11 mouse cellular contexts compared by ENCODE assay signal in the genomic region with DNA sequence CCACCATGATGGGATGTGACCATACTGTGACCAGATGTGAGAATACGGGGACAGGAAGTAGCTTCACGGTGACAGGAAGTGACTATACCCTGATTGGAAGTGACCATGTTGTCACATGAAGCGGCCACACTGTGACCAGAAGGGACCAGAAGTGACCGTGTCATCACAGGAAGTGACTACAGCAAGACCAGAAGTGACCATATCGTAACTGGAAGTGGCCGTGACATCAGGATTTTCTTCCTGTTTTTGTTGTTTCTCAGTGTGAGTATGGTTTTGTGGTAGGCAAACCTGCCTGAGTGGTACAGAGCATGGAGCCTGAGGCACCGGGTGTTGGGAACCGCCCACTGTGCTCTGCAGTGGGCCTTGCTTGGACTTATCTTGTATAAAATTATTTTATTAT.
DNase-seq lines count a peak whose midpoint lies in the region; ATAC-seq lines count a peak whose summit lies in the region.
"Had no signal": no experiment of that assay in that cellular context is flagged by ENCODE, and none has a peak within 500 bp of the region (broad histone marks: within the 10 kb centered on the region; RNA-seq: fewer than 3 reads in every experiment).

No protein-coding gene starts in this region.

- no peaks in the 10 kb centered on the region for H3K36me3 ChIP-seq in midbrain, embryonic 11.5 days (ENCODE audit: control insufficient read depth, insufficient read depth, low read length)
- H3K36me3 ChIP-seq in midbrain, embryonic 13.5 days = no peaks in the 10 kb centered on the region
- no peaks in the 10 kb centered on the region for H3K36me3 ChIP-seq in kidney, embryonic 16.5 days (ENCODE audit: insufficient read depth, low read length)
- H3K36me3 ChIP-seq: heart, embryonic 13.5 days; limb, embryonic 13.5 days; stomach, embryonic 15.5 days had no signal

- no peaks in the 10 kb centered on the region for H3K4me1 ChIP-seq in midbrain, embryonic 11.5 days (ENCODE audit: control insufficient read depth, insufficient read depth, low read length)
- H3K4me1 ChIP-seq in midbrain, embryonic 13.5 days (replicated peaks) = no peaks in the 10 kb centered on the region
- no peaks in the 10 kb centered on the region for H3K4me1 ChIP-seq in kidney, embryonic 16.5 days (ENCODE audit: insufficient read depth, low read length)
- H3K4me1 ChIP-seq: heart, embryonic 13.5 days; limb, embryonic 13.5 days; stomach, embryonic 15.5 days had no signal

- DNase-seq in cerebellum, adult 9-10 months = peak; percentile 19
- DNase-seq in cerebellum, adult 11 months = no peak
- peak; percentile 82 for DNase-seq in midbrain, embryonic 11.5 days (ENCODE audit: low spot score, missing footprints)
- peak; percentile 47 for DNase-seq in embryo, embryonic 10.5 days (ENCODE audit: low spot score)
- DNase-seq in naive thymus-derived CD4-positive, alpha-beta T cell, adult 2 months (ENCODE audit: low read depth) = peak; percentile 34
- DNase-seq in layer of hippocampus, postnatal 36 days = no peak

- H3K4me2 ChIP-seq in midbrain, embryonic 11.5 days = no peak overlapping the region
- H3K4me2 ChIP-seq in midbrain, embryonic 13.5 days (replicated peaks) = no peak overlapping the region
- no peak overlapping the region for H3K4me2 ChIP-seq in kidney, embryonic 16.5 days (replicated peaks; ENCODE audit: low read depth, low read length)
- H3K4me2 ChIP-seq: heart, embryonic 13.5 days; limb, embryonic 13.5 days; stomach, embryonic 15.5 days had no signal

- ATAC-seq in midbrain, embryonic 11.5 days (ENCODE audit: low FRiP score) = no peak
- ATAC-seq in midbrain, embryonic 13.5 days = no peak
- ATAC-seq in kidney, embryonic 16.5 days (ENCODE audit: low FRiP score, low TSS enrichment) = no peak

- 94% methylated on average over 8 of the region's 8 CpGs for WGBS in midbrain, embryonic 11.5 days
- WGBS in midbrain, embryonic 13.5 days = 97% methylated on average over 8 of the region's 8 CpGs
- WGBS in kidney, embryonic 16.5 days = 86% methylated on average over 8 of the region's 8 CpGs

- no peak overlapping the region for H3K9ac ChIP-seq in midbrain, embryonic 11.5 days (ENCODE audit: low read length)
- H3K9ac ChIP-seq in midbrain, embryonic 13.5 days (replicated peaks) = no peak overlapping the region
- no peak overlapping the region for H3K9ac ChIP-seq in kidney, embryonic 16.5 days (replicated peaks; ENCODE audit: low read length)
- H3K9ac ChIP-seq: heart, embryonic 13.5 days; limb, embryonic 13.5 days; stomach, embryonic 15.5 days had no signal

- H3K4me3 ChIP-seq in midbrain, embryonic 11.5 days (ENCODE audit: low read depth, low read length) = no peak overlapping the region
- no peak overlapping the region for H3K4me3 ChIP-seq in midbrain, embryonic 13.5 days (replicated peaks)
- no peak overlapping the region for H3K4me3 ChIP-seq in kidney, embryonic 16.5 days (ENCODE audit: low read length)
- H3K4me3 ChIP-seq: heart, embryonic 13.5 days; limb, embryonic 13.5 days; stomach, embryonic 15.5 days had no signal

- H3K9me3 ChIP-seq in midbrain, embryonic 11.5 days (ENCODE audit: control insufficient read depth, low read length) = no peaks in the 10 kb centered on the region
- H3K9me3 ChIP-seq in midbrain, embryonic 13.5 days = no peaks in the 10 kb centered on the region
- no peaks in the 10 kb centered on the region for H3K9me3 ChIP-seq in kidney, embryonic 16.5 days (ENCODE audit: low read length)
- H3K9me3 ChIP-seq: heart, embryonic 13.5 days; limb, embryonic 13.5 days; stomach, embryonic 15.5 days had no signal

- H3K27me3 ChIP-seq in midbrain, embryonic 11.5 days (ENCODE audit: control insufficient read depth, insufficient read depth, low read length) = no peaks in the 10 kb centered on the region
- no peaks in the 10 kb centered on the region for H3K27me3 ChIP-seq in midbrain, embryonic 13.5 days
- H3K27me3 ChIP-seq in kidney, embryonic 16.5 days (ENCODE audit: insufficient read depth, low read length) = no peaks in the 10 kb centered on the region
- H3K27me3 ChIP-seq: heart, embryonic 13.5 days; limb, embryonic 13.5 days; stomach, embryonic 15.5 days had no signal

- no peak overlapping the region for H3K27ac ChIP-seq in midbrain, embryonic 11.5 days (ENCODE audit: low read depth, low read length)
- no peak overlapping the region for H3K27ac ChIP-seq in midbrain, embryonic 13.5 days
- H3K27ac ChIP-seq in kidney, embryonic 16.5 days (ENCODE audit: low read length) = no peak overlapping the region
- H3K27ac ChIP-seq: heart, embryonic 13.5 days; limb, embryonic 13.5 days; stomach, embryonic 15.5 days had no signal

Comparison
In these comparisons a context has a peak if more than half of its experiments do, and no peak if none do; other contexts are left out.
1. DNase-seq: peak in cerebellum, adult 9-10 months (single experiment), midbrain, embryonic 11.5 days (single experiment), embryo, embryonic 10.5 days (single experiment) and naive thymus-derived CD4-positive, alpha-beta T cell, adult 2 months (single experiment); none in cerebellum, adult 11 months (single experiment) and layer of hippocampus, postnatal 36 days (0 of 2).